Mouse (Mus musculus): ENCODE results near the gene Tsr1.

Tsr1 gene

DNA sequence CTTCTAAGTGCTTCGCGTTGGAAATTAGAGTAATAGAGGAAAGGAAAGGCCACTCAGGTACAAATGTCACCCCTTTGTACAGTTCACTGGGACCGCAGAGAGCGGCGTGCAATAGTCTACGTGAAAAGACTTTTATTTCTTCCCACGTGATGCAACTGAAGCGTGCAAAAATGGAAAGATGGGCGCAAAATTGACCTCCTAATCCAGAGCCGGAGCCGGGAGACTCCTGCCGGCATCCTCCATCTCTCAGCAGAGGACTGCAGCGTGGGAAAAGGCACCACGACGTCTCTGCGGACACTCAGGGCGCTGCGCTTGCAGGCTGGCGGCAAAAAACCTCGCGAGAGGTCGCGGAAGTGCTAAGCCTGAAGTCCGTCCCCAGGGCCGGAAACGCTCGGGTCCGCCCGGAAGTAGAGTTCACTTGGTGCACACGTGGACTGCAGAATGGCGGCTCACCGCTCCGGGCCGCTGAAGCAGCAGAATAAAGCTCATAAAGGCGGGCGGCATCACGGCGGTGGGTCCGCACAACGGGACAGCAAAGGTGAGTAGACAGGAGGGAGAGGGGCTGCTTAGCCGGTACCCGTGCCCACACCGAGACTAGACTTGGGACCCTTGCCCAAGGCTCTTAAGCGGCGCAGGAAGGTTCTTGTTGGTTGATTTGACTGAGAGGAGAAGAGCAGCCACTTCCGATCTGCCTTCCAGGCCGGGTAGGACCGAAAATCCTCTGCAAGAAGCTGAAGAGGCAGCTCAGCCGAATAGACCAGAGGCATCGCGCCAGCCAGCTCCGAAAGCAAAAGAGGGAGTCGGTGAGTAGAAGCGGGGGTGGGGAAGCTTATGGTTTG lies at the start of gene Tsr1:
Tsr1 (plus strand) TSS at position 394 of the 839 bp plus-strand sequence.
- DNase-seq (ENCODE audit: low read depth), result peak; percentile 89

DNA sequence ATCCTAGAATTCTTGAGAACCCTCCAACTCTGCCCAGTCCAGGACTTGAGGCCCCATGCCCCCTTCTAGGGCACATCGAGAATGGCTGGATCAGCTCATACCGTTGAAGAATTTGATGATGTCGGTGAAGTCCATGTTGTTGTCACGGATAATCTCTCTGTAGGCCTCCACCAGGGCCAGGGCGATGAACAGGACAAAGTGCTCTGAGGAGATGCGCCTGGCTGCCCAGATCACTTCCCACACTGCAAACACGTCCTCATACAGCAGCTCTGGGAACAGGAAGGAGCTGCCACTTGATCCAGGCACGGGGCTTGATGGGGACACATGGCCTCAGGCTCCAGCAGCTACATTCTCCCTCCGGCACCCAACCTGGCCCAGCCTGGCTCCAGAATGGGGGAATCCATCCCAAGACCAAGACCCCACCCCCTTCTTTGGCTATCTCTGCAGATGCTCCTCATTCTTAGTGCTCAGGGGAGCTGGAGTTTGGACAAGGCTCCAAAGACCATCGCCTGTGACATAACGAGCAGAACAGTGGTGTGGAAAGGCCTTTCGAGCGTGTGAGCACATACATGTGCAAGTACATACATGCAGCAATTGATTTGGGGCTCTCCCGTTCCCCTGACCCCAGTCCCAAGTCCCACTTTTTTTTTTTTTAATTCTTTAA lies 46.7 kb upstream of the Tsr1 start:
- no peak for DNase-seq (ENCODE audit: low read depth)

DNA sequence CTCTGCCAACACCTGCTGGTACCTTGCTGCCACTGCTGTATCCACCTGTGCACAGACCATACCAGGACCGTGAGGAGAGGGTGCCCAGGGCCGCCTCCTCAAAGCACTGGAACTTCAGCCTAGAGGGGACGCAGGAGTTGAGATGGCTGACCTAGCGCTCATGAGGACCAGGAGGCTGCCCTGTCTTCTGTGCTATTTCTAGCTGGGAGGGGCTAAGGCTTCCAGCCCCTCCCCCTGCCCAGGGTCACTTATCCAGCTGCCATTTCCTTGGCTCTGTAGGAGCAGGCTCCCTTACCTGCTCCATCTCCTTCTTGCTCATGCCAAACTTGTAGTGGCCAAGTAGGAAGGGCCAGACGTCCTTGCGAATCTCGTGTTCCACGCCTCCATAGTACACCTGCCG lies 40.1 kb upstream of the Tsr1 start:
- no peak for DNase-seq (ENCODE audit: low read depth)

- DNase-seq (ENCODE audit: low read depth), result no peak
These were observed 35.7 kb upstream of the Tsr1 start for GRCm38 (mm10) chr11:74862129-74862528.

GRCm38 (mm10) chr11:74863471-74863870 lies 34.4 kb upstream of the Tsr1 start:
- no peak for DNase-seq (ENCODE audit: low read depth)

DNA sequence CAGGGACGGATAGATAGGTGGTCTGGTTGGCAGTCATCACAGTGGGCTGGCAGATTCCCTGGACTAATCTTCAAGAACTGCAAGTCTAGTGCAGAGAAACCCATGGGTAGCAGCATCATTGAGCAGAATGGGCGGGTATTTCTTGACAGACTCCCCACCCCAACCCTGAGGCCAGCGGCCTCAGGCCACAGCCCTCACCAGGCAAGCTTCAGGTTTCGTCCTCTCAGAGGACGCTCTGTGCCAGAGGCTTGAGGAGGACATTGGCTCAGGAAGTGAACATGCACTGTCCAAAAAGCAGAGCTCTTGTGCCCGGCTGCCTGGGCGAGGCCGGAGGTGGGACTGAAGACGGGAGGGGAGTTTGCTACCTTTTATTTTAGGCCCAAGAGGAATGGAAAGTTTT lies 33.5 kb upstream of the Tsr1 start:
- no peak for DNase-seq (ENCODE audit: low read depth)

DNA sequence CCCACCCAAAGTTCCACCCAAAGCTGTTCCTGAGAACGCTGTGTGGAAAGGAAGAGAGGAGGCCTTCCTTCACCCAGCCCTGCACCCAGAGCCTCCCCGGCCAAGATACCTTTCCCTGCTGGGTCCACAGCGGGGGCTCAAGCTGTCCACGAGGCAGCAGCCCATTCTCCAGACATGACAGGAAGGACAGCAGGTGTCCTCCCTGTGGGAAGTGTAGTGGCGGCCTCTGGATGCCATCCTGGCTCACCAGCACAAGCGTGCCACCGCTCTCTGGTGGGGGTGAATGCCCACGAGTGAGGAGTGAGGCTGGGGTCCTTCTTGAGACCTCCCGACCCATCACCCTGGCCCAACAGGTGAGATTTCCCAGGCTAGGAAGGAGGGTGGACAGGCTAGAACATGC lies 32.6 kb upstream of the Tsr1 start:
- DNase-seq (ENCODE audit: low read depth), result no peak

GRCm38 (mm10) chr11:74866640-74867039 lies 31.2 kb upstream of the Tsr1 start:
- DNase-seq (ENCODE audit: low read depth), result no peak

DNA sequence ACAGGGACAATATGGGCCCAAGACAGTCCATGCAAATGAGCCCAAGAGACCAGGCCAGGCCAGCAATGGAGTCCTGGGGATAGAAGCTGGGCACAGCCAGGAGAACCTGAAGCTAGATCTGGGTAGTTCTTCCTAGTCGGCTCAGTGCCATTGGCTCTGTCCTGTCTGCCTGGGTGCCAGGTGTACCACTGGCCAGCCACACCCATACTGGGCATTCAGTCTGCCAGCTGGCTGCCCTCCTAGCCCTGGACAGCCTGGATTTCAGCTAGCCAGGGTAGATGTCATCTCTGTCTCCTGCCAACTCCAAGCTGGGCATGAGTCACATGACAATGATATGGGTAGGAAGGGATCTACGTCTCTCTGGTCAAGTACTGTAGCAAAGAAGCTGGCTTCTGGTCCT lies 30.7 kb upstream of the Tsr1 start:
- no peak for DNase-seq (ENCODE audit: low read depth)

DNA sequence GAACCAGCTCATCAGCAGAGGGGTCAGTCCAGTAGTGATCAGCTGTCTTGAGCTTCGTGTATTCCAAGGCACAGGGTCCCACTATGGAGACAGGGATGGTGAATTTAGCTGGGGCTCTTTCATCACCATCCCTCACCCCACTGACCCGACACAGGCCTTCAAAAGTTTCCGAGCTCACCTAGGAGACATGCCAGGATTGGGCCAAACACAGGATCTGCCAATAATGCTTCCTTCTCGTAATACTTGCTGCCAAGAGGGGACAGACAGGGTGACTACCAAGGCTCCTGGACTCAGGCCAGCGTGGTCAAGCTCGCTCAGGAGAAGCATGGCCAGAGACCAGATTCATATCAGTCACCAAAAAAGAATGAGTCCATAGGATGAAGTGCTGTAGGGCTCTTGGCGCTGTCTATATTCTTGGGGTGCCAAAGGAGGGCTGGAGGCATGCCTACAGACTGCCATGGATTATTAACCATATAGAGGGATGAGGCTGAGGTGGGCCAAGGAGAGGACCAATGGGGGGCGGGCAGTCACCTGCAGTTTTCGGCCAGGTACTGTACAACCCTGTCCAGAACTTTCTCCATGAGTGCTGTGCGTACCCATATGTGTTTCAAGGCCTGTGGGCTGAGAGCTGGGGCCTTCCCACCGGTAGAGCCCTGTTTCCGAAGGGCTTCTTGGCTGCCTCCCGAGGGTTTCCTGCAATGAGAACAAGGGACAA lies 29.7 kb upstream of the Tsr1 start:
- DNase-seq (ENCODE audit: low read depth), result no peak

- DNase-seq (ENCODE audit: low read depth), result no peak
These were observed 28.3 kb upstream of the Tsr1 start for GRCm38 (mm10) chr11:74869603-74870002.

DNA sequence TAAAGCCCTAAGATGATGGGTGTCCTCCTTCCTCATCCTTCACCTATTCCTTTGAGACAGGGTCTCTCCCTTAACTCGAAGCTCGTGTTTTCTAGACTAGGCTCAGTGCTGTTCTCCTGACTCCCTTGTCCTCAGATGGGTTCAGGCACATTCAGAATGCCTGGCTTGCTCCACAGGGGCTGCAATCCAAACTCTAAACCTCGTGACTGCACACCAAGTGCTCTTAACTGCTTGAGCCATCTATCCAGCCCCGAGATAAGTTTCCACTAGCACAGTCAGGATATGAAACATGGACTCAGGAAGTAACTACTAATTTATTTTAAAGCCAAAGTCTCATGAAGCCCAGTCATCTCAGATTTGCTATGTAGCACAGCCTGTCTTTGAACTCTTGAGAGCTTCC lies 27.3 kb upstream of the Tsr1 start:
- no peak for DNase-seq (ENCODE audit: low read depth)

- no peak for DNase-seq (ENCODE audit: low read depth)
These were observed 26.8 kb upstream of the Tsr1 start for GRCm38 (mm10) chr11:74870991-74871622.

- DNase-seq (ENCODE audit: low read depth), result no peak
These were observed 23.2 kb upstream of the Tsr1 start for GRCm38 (mm10) chr11:74874630-74875029.

GRCm38 (mm10) chr11:74876801-74877200 lies 21.1 kb upstream of the Tsr1 start:
- DNase-seq (ENCODE audit: low read depth), result no peak

DNA sequence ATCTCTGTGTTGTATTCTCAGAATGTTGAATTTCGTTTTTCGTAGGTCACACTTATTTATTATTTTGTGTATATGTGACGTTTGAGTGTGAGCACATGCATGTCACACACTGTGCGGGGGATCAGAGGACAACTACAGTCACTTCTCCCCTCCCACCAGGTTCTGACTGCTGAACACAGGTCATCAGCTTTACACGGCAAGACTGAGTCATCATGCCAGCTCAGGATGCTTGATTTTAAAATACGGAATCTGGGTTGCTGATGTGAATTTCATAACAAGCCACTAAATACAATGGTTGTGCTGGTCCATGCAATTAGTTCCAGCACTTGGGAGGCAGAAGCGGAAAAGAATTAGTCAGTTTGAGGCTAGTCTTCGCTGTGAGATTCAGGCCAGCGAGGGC lies 16.9 kb upstream of the Tsr1 start:
- no peak for DNase-seq (ENCODE audit: low read depth)

- no peak for DNase-seq (ENCODE audit: low read depth)
These were observed 15.9 kb upstream of the Tsr1 start for GRCm38 (mm10) chr11:74881979-74882378.

DNA sequence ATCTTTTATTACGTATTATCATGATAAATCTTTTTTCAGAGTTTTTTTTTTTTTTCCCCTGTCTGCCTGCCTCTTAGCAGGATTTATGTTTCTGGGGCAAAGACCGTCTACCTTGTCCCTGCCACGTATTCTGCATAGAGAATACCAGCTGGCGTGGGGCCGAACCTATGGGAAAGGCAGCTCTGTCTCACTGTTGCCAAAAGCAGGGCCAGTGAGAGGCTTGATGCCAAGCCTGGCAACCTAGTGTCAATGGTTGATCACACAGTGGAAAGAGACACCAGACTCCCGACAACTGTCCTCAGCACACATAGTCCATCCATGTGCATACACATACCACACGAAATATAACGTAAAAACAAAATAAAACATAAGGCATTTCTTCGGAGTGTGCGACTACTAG lies 14.8 kb upstream of the Tsr1 start:
- no peak for DNase-seq (ENCODE audit: low read depth)

DNA sequence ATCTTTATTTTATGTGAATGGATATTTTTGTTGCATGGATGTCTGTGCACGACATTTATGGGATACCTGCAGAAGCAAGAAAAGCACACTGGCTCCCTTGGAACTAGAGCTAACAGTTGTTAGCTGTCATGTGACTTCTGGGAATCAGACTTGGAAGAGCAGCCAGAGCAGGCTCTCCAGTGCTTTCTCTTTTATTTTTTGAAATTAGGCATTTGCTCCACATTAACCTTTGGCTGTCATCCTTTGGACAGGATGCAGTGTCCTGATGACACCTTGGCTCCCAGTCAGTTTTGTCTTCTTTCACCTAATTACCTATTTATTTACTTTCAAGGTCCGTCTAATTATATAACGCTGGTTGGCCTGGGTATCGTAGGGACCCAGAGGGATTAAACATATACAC lies 3.3 kb upstream of the Tsr1 start:
- no peak for DNase-seq (ENCODE audit: low read depth)

DNA sequence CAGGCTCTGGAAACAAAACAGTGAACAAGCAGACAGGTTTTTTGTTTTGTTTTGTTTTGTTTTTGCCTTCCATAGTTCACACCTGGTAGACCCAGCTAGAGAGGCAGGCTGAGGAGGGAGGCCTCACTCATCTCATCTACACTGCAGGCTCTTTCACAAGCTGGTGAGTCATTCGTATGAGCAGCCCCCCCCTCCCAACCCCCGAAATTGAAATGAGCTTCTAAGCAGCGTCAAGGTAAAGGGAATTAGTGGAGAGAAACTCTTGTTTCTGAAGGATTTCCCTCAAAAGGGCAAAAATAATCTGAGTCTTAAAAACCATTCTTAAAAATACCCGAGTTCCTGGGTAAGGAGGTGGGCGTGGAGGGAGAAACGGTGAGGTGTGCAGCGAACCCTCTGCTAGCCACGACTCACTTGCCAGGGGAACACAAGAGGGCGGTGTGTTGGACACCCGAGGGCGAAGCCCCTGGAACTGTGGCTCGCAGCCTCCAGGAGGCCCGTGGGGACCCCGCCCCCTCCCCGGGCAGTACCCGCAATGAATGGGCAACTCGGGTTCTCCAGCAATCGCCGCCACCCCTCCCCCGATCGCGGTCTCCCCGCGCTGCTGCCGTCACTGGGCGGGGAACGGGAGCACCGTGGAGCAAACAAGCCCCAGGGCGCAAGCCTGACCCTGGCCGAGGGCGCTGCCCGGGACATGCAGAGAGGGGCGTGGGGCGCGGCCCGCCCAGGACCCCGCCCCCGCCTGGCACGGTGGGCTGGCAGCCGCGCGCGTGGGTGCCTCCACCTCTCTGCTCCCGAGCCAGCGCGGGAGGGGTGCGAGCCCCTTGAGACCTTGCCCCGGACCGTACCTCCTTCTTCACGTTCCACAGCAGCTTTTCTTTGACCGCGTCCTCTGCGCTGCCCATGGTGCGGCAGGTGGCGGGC lies 1.6 kb upstream of the Tsr1 start:
- DNase-seq (ENCODE audit: low read depth), result peak; percentile 57

GRCm38 (mm10) chr11:74896901-74897677 lies 782 bp upstream of the Tsr1 start, which contains the start of gene Sgsm2:
TSS of gene Sgsm2 (minus strand) at chr11:74897060.
- DNase-seq (ENCODE audit: low read depth), result peak; percentile 66

Measured in naive thymus-derived CD4-positive, alpha-beta T cell, adult 2 months (primary cell).